Comparison of ENCODE assay signal across 21 mouse cellular contexts in genomic region chr2:105665491-105666250, GRCm38 (mm10). TPM values are rescaled to one million over a fixed set of nuclear protein-coding genes. Genes with fewer than 3 reads are reported as not detected.
"Had no signal": no experiment of that assay in that cellular context is flagged by ENCODE, and none has a peak within 500 bp of the region (broad histone marks: within the 10 kb centered on the region; RNA-seq: fewer than 3 reads in every experiment).

No protein-coding gene starts in this region.

- H3K4me3 ChIP-seq: kidney, embryonic 15.5 days; left cerebral cortex, adult 2 months; limb, embryonic 12.5 days; limb, embryonic 15.5 days; midbrain, embryonic 13.5 days; myocyte; stomach, embryonic 15.5 days had no signal

- H3K9ac ChIP-seq: kidney, embryonic 15.5 days; limb, embryonic 12.5 days; limb, embryonic 15.5 days; liver, embryonic 14.5 days; liver, postnatal 0 days; lung, embryonic 14.5 days; midbrain, embryonic 13.5 days; stomach, embryonic 15.5 days had no signal

- H3K36me3 ChIP-seq: kidney, embryonic 15.5 days; limb, embryonic 12.5 days; limb, embryonic 15.5 days; midbrain, embryonic 13.5 days; stomach, embryonic 15.5 days had no signal

- DNase-seq: kidney, adult 11 months; kidney, adult 8-10 months; kidney, postnatal 10 days; layer of hippocampus, postnatal 36 days; liver, postnatal 0 days; lung, embryonic 14.5 days; right cerebral cortex, postnatal 25 days; spleen, adult 18-20 months; thymus, postnatal 25 days had no signal

- H3K27ac ChIP-seq: kidney, embryonic 15.5 days; left cerebral cortex, adult 2 months; limb, embryonic 12.5 days; limb, embryonic 15.5 days; liver, embryonic 14.5 days; macrophage; midbrain, embryonic 13.5 days; stomach, embryonic 15.5 days had no signal

- H3K4me2 ChIP-seq: kidney, embryonic 15.5 days; limb, embryonic 12.5 days; limb, embryonic 15.5 days; liver, embryonic 11.5 days; lung, embryonic 14.5 days; midbrain, embryonic 13.5 days; stomach, embryonic 15.5 days had no signal

- H3K9me3 ChIP-seq: kidney, embryonic 15.5 days; limb, embryonic 12.5 days; limb, embryonic 15.5 days; midbrain, embryonic 13.5 days; stomach, embryonic 15.5 days had no signal

- ATAC-seq: liver, postnatal 0 days; lung, postnatal 0 days; midbrain, embryonic 13.5 days had no signal

RNA-seq across cellular contexts. Expression of gene Pax6, which starts 3.0 kb away (rescaled TPM):
- polyA plus RNA-seq: limb, embryonic 12.5 days; liver, postnatal 0 days; lung, embryonic 14.5 days; lung, postnatal 0 days; macrophage; thymus, postnatal 0 days had no signal
